Mouse (Mus musculus): ENCODE results near the gene Arhgap15. TPM values are rescaled to one million over a fixed set of nuclear protein-coding genes. Genes with fewer than 3 reads are reported as not detected.

Gene Arhgap15
- total RNA-seq, 2 experiments from 2014 or later, result 151 to 173 TPM

DNA sequence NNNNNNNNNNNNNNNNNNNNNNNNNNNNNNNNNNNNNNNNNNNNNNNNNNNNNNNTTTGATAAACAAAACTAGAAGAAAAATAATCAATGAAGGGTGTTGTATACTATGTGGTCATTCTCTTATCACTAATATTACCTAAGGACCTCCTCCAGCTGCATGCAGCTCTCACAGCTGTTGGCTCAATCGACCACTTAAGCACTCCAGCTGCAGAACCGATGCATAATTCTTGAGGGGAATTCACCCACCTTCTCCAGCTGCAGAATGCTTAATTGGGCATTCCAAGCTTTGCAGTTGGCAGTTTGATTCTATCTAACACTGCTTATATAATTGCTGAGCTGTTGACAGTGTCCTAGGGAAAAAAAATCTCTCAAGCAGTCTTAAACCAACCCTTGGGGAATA, 663.0 kb downstream of the Arhgap15 start:
- ATAC-seq (ENCODE audit: poor library complexity, severe bottlenecking), result no peak

DNA sequence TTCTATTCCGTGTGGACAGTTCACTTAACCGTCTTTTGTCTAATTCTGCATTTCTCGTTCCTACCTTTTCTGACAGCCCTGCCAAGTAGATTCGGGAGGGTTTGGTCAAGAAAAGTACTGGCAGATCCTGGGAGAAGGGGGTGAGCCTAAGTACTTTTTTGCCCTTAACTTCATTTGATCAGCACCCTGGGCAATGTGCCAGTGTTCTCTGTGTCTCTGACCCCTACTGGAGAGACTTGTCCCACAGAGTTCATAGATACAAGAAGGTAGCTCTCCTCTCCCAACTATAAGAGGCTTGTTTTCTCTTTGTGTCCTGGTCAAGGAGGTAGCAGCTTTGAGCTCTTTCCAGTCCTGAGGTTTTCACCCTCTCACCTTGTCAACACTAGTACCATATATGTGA, 667.7 kb downstream of the Arhgap15 start:
- ATAC-seq (ENCODE audit: poor library complexity, severe bottlenecking), result no peak

DNA sequence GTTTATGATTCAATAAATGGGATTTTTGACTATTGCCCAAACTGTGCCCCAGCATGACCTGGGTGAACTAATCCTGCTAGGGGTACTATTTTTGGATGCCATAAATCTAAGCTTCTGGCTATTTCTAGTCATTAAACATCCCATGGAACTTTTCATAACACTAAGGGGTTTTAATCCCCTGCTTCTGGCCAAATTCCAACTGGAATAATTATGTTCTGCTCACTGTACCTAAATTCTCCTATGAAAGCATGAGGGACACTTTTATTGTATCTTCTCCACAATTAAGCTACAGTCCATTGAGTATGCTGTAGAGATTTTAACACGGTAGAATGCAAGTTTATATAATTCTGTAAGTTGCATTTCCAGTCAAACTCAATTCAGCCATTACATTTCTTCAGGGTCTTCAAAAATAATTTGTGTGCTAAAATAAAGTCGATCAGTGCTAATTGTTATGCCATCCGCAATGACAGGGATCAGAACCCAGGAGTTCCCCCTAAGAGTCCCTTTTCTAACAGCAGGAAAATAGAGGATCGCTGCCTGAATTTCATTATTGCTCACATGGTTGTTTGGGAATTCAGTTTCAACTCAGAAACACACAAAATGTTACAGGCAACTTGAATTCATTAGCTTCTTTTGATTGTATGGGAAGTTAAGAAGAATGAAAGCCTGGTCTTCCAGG, 671.1 kb downstream of the Arhgap15 start:
- ATAC-seq (ENCODE audit: poor library complexity, severe bottlenecking), result no peak

DNA sequence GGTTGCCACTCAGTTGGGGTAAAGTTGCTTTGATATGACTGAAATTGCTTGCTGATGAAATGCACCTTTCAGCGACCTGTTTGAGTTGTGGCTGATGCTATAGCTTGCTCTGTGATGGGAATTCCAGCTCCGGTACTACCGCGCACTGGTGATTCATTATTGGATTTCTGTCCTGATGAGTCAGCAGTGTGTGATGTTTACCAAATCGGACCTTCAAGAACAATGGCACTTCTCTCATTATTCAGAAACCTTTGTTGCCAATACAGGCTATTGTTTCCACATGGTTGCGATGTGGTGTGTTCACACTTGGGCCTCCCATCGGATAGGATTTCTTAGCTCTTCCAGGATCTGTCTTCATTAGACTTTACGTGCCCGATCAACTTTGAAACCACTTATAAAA, 681.9 kb downstream of the Arhgap15 start:
- ATAC-seq (ENCODE audit: poor library complexity, severe bottlenecking), result no peak

DNA sequence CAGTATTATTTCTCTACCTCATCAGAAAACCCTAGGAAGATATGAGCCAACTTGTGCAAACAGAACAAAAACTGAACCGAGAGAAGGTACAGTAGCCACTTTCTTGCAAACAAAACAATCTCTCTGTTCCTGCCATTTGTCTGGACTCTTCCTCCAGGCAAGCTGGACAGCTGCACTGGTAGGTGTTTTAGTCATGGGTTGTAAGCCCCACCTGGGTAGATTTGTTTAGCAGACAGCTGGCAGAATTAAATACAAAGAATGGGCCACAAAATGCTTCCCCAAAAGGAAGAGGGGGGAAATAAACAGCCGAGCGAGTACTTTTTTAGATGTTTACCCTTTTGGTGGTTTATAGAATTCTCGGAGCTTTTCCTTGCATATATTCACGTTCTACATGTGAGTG, 688.0 kb downstream of the Arhgap15 start:
- no peak for ATAC-seq (ENCODE audit: poor library complexity, severe bottlenecking)

DNA sequence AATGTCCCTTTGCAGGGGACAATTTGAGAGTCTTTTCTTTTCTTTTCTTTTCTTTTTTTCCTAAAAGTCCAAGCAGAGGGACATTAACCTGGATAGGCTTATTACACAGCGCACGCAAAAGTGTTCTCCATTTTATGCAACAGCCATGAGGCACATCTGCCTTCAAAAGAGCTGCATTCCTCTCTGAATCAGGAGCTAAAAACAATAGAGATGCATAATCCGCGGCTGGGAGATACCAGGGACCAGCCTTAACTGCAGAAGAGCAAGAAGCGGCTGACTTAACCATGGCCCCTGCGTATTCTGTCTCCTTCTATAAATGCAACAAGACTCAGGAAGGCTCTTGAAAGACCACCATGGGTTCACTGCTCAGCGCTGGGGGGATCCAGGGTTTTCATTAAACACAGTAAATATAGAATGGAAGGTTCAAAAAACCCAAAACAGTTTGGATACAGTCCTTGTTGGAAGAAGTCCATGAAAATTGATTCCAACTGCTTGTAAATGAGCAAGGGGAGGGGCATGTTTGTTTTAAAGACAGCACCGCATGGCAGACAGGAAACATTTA, 689.0 kb downstream of the Arhgap15 start:
- ATAC-seq (ENCODE audit: poor library complexity, severe bottlenecking), result no peak

DNA sequence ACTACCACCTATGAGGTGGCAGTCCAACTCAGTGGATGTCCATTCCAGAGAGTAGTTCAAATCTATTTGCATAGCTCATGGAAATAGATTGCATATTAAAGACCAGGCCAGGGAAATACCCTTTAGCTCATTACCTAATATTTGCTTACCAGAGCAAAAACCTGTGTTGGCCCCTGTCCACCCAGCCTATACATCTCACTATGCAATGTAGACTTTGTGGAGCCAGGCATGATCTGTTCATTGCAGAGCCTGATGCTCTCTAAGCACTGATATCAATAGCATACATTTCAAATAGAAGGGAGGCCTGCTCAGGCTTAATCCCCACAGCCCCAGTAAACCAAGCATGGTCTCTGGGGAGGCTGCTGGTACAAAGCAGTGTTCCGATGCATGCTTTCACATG, 689.4 kb downstream of the Arhgap15 start:
- no peak for ATAC-seq (ENCODE audit: poor library complexity, severe bottlenecking)

DNA sequence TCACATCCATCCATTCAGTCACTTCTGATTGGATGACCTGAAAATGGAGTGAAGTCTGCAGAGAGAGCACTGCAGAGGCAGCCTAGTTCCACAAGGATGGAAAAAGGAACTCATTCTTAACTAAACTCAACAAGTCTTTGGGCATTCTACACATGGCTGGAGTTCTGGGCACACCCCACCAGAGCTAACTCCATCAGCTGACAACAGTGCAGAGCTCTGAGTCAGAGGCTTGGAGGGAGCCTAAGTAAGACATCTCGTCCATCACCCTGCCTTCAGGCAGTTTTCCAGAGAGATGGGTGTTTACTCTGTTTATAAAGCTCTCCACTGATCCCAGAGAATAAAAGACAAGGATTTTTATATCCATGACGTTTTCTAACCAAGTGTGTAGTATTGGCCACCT, 696.3 kb downstream of the Arhgap15 start:
- ATAC-seq (ENCODE audit: poor library complexity, severe bottlenecking), result no peak

Other genes with a start within 250 kb of the Arhgap15 start
- 5.1 and 7.2 TPM in 2 replicates for gene Kynu, start 193.5 kb upstream of the Arhgap15 start, total RNA-seq (2015)
- gene Kynu, start 193.5 kb upstream of the Arhgap15 start, total RNA-seq (2017), result 8.0 and 8.6 TPM in 2 replicates

Data from megakaryocyte, adult 5-6 weeks (primary cell).